Mouse (Mus musculus) CH12.LX (cell line): ENCODE measurements around the gene Ngp.

Source experiments
- BHLHE40 ChIP-seq: IDR thresholded peaks from 2 replicates; pipeline ENCODE4 v1.6.1; 2011; ENCODE audit warnings: mild to moderate bottlenecking, low read depth, low read length, improper control_type of control experiment
- CHD2 ChIP-seq: IDR thresholded peaks from 2 replicates; pipeline ENCODE4 v1.6.1; 2011; ENCODE audit warnings: low read length, improper control_type of control experiment
- CTCF ChIP-seq, 2 experiments: IDR thresholded peaks in 1 of 2; conservative IDR thresholded peaks in 1 of 2; 2 replicates each; pipeline ENCODE4 v1.5.1; 2011 to 2012; ENCODE audit warnings: low read depth in 2 of 2, low read length in 2 of 2, improper control_type of control experiment in 1 of 2, inconsistent platforms in 1 of 2, mild to moderate bottlenecking in 1 of 2, moderate library complexity in 1 of 2
- HCFC1 ChIP-seq: IDR thresholded peaks from 2 replicates; pipeline ENCODE4 v1.6.1; 2012; ENCODE audit warnings: low read depth, mild to moderate bottlenecking, inconsistent platforms, low read length, improper control_type of control experiment
- KAT2A ChIP-seq: IDR thresholded peaks from 2 replicates; pipeline ENCODE4 v1.6.1; 2012; ENCODE audit warnings: low read length, improper control_type of control experiment, inconsistent platforms; ENCODE audit not compliant: insufficient replicate concordance
- MEF2A ChIP-seq: IDR thresholded peaks from 2 replicates; pipeline ENCODE4 v1.6.1; 2014; ENCODE audit warnings: low read depth, mild to moderate bottlenecking, inconsistent platforms, low read length, improper control_type of control experiment, borderline replicate concordance
- SIN3A ChIP-seq: IDR thresholded peaks from 2 replicates; pipeline ENCODE4 v1.6.1; 2012; ENCODE audit warnings: low read length, improper control_type of control experiment, inconsistent platforms
- TCF12 ChIP-seq: IDR thresholded peaks from 2 replicates; pipeline ENCODE4 v1.6.1; 2014; ENCODE audit warnings: low read depth, mild to moderate bottlenecking, inconsistent platforms, low read length, improper control_type of control experiment
- USF2 ChIP-seq: conservative IDR thresholded peaks from 2 replicates; pipeline ENCODE4 v1.6.1; 2011; ENCODE audit warnings: low read depth, low read length, improper control_type of control experiment
- ZKSCAN1 ChIP-seq: IDR thresholded peaks from 2 replicates; pipeline ENCODE4 v1.6.1; 2012; ENCODE audit warnings: low read depth, inconsistent platforms, low read length, improper control_type of control experiment, borderline replicate concordance

DNA sequence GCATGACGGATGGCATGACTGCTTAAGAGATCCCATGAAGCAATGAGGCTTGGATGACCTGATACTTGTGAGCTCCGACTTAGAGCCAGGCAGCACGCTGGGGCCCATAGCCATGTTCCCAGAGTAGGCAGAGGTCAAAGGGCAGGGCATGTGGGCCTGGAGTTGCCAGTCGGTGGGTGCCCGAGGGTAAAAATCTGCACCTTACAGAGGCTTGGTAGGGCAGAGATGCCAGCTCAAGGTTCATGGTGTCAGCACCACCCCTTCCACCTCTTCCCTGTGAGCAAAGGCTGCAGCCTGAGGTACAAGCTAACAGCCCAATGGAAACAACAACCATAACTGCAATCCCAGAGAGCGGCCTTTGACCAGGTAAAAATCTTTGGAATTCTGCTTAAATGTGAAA is 45.8 kb downstream of the Ngp start:
- TF ChIP-seq CTCF (conservative IDR thresholded peaks at IDR 0.05 in 1 of 2, IDR thresholded peaks at IDR 0.05 in 1 of 2; ENCODE audit: low read depth in 2 of 2, low read length in 2 of 2) (no peak), MEF2A (no peak), ZKSCAN1 (no peak), TCF12 (no peak), USF2 (no peak), SIN3A (no peak), BHLHE40 (no peak), HCFC1 (no peak), KAT2A (no peak), CHD2 (no peak)
